Mouse (Mus musculus): ENCODE measurements around the gene Zfp568.

DNA sequence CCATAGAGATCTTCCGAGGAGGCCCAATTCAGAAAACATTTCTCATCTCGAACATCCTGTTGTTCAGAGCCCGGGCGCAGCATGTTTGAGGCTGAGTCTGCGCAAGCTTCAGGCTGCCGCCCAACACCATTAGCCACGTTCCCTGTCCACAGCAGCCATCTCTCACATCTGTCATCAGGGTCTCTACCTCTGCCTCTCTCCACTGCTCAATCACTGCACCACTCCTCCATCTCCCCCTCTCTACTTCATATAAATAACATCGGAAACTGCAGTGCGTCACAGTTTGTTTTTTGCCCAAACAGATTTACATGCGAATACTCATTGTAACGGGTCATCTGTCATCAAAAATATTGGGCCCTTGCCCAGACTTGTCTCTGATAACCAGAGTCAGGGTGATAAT lies 42.7 kb upstream of the Zfp568 start:
- TF ChIP-seq CTCF (IDR thresholded peaks at IDR 0.05; ENCODE audit: low read depth) = no peak
- no peak for TF ChIP-seq EP300 (IDR thresholded peaks at IDR 0.05; ENCODE audit: low read depth)

All from heart, postnatal 0 days (tissue).